Mouse (Mus musculus): ENCODE measurements at regions not wholly inside any gene's neighbourhood (a gene's known extent, or its start where the extent isn't known, plus 50 kb on each side); places are given as distances from the start of the nearest gene placed in this dataset.

DNA sequence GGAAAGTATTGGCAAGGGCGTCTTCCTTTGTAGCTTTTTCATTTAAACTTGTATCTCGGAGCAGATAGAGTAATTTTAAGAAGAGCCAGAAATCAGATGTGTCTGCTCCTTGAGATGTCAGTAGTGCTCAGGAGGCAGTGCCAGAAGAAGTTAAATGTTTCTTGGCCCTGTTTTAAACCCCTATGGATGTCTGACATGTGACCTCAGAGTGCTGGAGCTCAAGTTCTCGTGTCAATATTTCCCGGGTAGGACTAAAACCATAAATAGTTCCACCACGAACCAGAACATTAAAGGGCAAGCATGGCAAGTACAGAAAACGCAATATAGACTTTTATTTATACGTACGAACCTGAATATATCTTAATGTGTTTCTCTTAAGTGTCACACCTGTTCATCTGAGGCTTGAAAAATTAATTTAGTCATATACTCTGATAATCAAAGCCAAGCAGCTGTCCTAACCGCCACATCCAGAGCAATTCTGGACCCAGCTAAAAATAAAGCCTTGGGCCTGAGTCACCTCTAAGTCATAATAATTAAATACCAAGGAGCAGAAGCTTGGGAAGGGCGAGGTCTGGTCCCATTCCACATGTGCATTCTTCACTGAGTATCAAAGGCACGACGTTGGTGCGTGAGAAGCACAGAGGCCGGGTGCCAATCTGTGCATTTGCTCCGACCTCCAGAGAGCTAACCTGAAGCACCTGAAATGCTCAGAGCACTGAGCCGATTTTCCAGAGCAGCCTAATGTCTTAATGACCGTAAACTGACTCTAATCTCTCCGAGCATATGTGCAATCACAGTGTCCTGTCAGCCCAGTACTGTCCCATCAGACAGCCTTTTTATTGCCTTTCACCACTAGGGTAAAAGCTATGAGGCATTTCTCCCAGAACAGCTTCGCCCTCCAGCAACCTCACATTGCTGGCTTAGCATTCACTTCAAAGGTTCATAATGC, 139.8 kb downstream of the Hs3st3b1 start:
- H3K36me3 ChIP-seq (ENCODE audit: control insufficient read depth, insufficient read depth, low read length), result no peaks in the 10 kb centered on the region
- no peak for TF ChIP-seq POLR2A (IDR thresholded peaks at IDR 0.05; ENCODE audit: low read depth, low read length)
- no peak for TF ChIP-seq CTCF (IDR thresholded peaks at IDR 0.05; ENCODE audit: extremely low read depth, insufficient read depth, insufficient read length, insufficient replicate concordance)
- DNase-seq (ENCODE audit: low read depth in 1 of 2, low spot score in 2 of 2), result no peak
- no peaks in the 10 kb centered on the region for H3K4me1 ChIP-seq (ENCODE audit: control insufficient read depth, insufficient read depth, insufficient read length)
- 86% methylated on average over 19 of the region's 19 CpGs for WGBS
- H3K4me3 ChIP-seq (ENCODE audit: extremely low read depth, insufficient read depth, insufficient read length), result no peak overlapping the region
- no peaks in the 10 kb centered on the region for H3K27me3 ChIP-seq (ENCODE audit: control insufficient read depth, insufficient read depth, low read length)
- no peak overlapping the region for H3K27ac ChIP-seq (ENCODE audit: insufficient read depth, low read length)

DNA sequence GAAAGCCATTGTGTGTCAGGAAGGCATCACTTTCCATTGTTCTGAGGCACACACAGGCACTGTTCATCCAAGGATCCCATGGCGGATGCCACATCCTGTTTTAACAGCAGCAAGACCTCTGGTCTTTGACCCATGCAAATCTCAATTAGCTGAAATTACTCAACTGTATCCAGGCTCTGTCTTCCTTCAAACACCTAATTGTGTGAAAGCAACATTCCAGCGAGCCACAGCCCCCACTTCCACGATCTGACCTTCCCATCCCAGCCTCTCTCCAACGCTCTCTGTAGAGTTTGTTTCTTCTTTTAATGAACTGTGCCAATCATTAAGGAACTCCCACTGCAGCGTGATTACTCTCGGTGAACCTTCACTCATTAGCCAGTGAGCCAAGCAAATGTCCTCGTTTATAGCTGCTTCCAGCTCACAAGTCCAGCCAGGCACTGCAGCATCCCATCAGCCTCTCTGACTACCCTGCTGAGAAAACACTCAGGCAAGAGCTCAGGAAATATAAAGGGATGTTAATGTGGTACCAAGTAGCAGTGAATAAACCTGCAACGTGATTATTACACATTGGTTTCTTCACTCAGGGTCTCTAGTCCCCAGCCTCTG, 136.7 kb downstream of the Hs3st3b1 start:
- TF ChIP-seq POLR2A (IDR thresholded peaks at IDR 0.05; ENCODE audit: low read depth, low read length) (no peak), CTCF (IDR thresholded peaks at IDR 0.05; ENCODE audit: extremely low read depth, insufficient read depth, insufficient read length, insufficient replicate concordance) (no peak)
- Histone ChIP-seq H3K4me3 (ENCODE audit: extremely low read depth, insufficient read depth, insufficient read length) (no peak overlapping the region), H3K4me1 (ENCODE audit: control insufficient read depth, insufficient read depth, insufficient read length) (no peaks in the 10 kb centered on the region), H3K27me3 (ENCODE audit: control insufficient read depth, insufficient read depth, low read length) (no peaks in the 10 kb centered on the region), H3K36me3 (ENCODE audit: control insufficient read depth, insufficient read depth, low read length) (no peaks in the 10 kb centered on the region), H3K27ac (ENCODE audit: insufficient read depth, low read length) (no peak overlapping the region)
- WGBS, result 58% methylated on average over 8 of the region's 8 CpGs
- DNase-seq (ENCODE audit: low read depth in 1 of 2, low spot score in 2 of 2), result no peak

DNA sequence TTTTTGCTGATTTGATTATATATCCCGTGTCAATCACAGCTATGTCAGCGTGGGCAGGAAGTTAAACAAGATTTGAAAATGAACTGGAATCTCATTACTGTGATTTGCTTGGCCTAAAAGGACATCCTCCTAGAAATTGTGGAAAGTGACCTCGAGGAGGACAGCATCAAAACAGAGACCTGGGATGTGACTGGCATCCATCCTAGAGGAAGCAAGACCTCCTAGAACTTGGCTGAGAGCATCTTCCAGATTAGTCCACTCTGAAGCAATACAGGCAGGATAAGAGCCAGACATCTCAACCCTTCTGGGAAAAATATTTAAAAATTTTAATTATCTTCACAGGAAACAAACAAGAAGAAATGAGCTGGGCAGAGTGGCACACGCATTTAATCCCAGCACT, 136.1 kb downstream of the Hs3st3b1 start:
- 63% methylated on average over 4 of the region's 4 CpGs for WGBS
- TF ChIP-seq POLR2A (IDR thresholded peaks at IDR 0.05; ENCODE audit: low read depth, low read length), result no peak
- TF ChIP-seq CTCF (IDR thresholded peaks at IDR 0.05; ENCODE audit: extremely low read depth, insufficient read depth, insufficient read length, insufficient replicate concordance), result no peak

DNA sequence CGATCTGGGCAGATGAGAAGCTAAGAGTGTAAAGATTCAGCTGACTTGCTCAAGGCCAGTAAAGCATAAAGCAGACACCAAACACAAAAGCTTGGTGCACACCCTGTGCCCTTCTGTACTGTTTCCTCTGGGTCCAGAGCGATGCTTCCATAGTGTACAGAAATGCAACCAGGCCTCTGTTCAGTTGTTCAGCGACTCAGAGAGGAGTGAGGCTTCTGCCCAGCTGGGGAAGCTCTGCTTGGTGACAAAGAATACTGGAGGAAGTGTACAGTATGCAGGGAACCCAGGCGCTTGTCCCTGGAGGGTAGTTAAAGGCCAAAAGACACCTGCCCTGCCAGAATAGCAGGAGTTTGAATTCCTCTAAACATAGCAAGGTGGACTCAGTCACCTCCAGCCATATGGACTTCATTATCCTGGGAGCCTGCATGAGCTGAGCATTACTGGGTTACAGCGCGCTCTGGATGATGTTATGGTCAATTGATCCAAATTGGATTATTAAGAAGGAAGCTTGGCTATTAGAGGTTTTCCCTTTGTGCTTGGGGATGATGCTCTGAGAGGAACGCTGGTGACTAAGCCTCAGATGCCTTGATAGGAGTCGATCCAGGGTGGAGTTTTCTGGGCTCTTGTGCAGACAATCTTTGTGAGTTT, 132.5 kb downstream of the Hs3st3b1 start:
- TF ChIP-seq CTCF (IDR thresholded peaks at IDR 0.05; ENCODE audit: extremely low read depth, insufficient read depth, insufficient read length, insufficient replicate concordance) (no peak), POLR2A (IDR thresholded peaks at IDR 0.05; ENCODE audit: low read depth, low read length) (no peak)
- WGBS, result 84% methylated on average over 8 of the region's 8 CpGs
- Histone ChIP-seq H3K36me3 (ENCODE audit: control insufficient read depth, insufficient read depth, low read length) (no peaks in the 10 kb centered on the region), H3K27me3 (ENCODE audit: control insufficient read depth, insufficient read depth, low read length) (no peaks in the 10 kb centered on the region), H3K4me1 (ENCODE audit: control insufficient read depth, insufficient read depth, insufficient read length) (no peaks in the 10 kb centered on the region), H3K27ac (ENCODE audit: insufficient read depth, low read length) (no peak overlapping the region), H3K4me3 (ENCODE audit: extremely low read depth, insufficient read depth, insufficient read length) (no peak overlapping the region)
- no peak for DNase-seq (ENCODE audit: low read depth in 1 of 2, low spot score in 2 of 2)

More for the DNA sequence above, 136.1 kb downstream of the Hs3st3b1 start:
- Histone ChIP-seq H3K4me1 (ENCODE audit: control insufficient read depth, insufficient read depth, insufficient read length) (no peaks in the 10 kb centered on the region), H3K36me3 (ENCODE audit: control insufficient read depth, insufficient read depth, low read length) (no peaks in the 10 kb centered on the region), H3K4me3 (ENCODE audit: extremely low read depth, insufficient read depth, insufficient read length) (no peak overlapping the region), H3K27ac (ENCODE audit: insufficient read depth, low read length) (no peak overlapping the region), H3K27me3 (ENCODE audit: control insufficient read depth, insufficient read depth, low read length) (no peaks in the 10 kb centered on the region)
- no peak for DNase-seq (ENCODE audit: low read depth in 1 of 2, low spot score in 2 of 2)

DNA sequence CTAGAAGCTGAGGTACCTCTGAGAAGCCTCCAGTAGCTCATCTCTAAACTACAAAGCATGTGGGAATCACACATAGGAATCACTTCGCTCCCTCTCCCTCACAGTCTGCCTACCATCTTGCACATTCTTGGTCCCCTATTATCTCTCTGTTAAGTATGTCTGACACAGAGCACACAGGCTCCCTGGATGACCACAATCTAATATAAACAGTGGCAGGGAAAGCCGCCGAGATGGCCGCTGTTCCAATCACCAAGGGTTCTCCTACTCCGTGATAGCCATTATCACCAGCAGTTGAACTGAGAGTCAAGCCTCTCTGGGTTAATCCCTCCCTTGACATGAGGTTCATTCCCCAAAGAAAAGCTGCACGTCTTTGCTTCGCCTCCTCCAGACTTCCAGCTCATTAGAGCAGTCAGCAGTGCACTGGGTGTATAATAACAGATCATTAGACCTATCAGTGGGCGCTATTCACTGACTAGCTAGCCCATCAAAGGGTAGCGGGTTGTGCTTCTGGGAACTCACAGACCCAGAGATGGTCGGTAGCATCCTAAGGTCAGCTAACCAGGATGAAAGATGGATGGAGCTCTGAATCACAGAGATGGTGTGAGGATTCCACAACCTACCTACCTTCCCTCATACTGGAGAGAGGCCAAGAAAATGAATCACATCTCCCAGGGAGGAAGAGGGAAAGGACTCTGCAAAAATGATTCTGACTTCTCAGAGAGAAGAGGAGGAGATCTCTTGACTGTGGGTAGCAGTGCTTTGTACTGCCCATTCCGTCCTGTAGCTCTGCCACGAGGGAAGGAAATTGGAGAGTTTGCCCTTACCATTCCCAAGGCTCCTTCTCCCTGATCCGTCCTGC, 130.9 kb downstream of the Hs3st3b1 start:
- H3K27me3 ChIP-seq (ENCODE audit: control insufficient read depth, insufficient read depth, low read length), result no peaks in the 10 kb centered on the region
- TF ChIP-seq POLR2A (IDR thresholded peaks at IDR 0.05; ENCODE audit: low read depth, low read length), result no peak
- TF ChIP-seq CTCF (IDR thresholded peaks at IDR 0.05; ENCODE audit: extremely low read depth, insufficient read depth, insufficient read length, insufficient replicate concordance), result no peak
- no peaks in the 10 kb centered on the region for H3K36me3 ChIP-seq (ENCODE audit: control insufficient read depth, insufficient read depth, low read length)
- no peak overlapping the region for H3K27ac ChIP-seq (ENCODE audit: insufficient read depth, low read length)
- no peak overlapping the region for H3K4me3 ChIP-seq (ENCODE audit: extremely low read depth, insufficient read depth, insufficient read length)
- no peaks in the 10 kb centered on the region for H3K4me1 ChIP-seq (ENCODE audit: control insufficient read depth, insufficient read depth, insufficient read length)
- no peak for DNase-seq (ENCODE audit: low read depth in 1 of 2, low spot score in 2 of 2)
- 84% methylated on average over 13 of the region's 13 CpGs for WGBS

Measured in spleen, adult 2 months (tissue).